Mouse (Mus musculus): ENCODE measurements around the gene Rpl37a.

The Rpl37a gene

DNA sequence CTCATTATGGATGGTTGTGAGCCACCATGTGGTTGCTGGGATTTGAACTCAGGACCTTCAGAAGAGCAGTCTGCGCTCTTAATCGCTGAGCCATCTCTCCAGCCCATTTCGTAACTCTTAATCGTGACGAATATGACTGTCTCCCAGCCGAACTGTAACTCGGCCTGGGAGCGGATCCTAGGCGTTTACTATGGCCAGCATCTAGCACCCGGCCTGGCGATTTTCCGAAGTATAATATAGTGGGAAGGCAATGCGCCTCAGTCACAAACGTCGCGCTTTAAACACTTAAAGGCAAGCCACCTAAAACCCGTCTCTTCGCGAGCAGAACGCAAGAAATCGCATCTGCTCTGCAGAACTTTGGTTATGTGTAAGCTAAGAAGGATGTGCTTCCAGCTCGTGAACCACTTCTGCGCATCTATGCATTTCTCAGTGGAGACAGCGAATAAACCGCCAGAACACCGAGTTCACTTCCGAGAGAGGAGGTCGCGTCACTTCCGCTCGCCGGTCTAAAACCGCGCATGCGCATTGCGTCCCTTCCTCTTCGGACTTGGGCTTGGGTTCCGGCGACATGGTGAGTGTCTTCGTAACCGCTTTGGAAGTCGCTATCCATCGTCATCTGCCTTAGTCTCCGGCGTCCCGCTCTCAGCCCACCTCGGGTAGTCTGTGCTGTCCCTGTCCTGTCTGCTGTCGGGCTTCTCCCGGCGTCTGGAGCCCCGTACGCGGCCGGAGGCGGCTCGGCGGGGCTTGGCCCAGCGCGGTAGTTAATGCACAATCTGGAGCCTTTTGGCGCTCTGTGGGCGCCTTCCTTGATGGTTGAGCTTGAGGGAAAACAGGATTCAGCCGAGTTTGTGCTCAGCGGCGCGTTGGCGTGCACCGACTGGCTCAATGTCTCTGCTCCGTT is at the start of gene Rpl37a:
TSS of gene Rpl37a (plus strand) at position 538 of the 901 bp plus-strand sequence.
- in situ Hi-C loops (cut with MseI, MboI) = no loop called here

DNA sequence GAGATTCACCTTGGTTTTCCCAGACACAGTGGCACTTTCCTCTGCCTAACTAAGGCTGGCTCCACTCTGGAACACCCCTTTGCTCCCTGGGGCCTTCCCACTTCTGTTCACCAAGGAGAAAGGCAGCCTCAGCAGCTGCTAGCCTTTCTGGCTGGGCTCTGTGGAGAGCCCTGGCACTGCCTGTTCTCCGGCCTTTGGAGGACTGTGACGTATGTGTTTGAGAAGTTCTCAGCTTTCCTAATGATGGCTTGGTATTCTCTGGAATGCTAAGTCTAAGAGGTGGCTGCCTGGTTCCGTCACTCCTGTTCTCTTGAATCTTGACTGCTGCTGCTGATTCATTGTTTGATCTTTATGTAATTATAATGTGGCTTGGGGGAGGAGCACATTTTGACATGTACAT is 38.0 kb upstream of the Rpl37a start:
- in situ Hi-C loops (cut with MseI, MboI) = no loop called here

DNA sequence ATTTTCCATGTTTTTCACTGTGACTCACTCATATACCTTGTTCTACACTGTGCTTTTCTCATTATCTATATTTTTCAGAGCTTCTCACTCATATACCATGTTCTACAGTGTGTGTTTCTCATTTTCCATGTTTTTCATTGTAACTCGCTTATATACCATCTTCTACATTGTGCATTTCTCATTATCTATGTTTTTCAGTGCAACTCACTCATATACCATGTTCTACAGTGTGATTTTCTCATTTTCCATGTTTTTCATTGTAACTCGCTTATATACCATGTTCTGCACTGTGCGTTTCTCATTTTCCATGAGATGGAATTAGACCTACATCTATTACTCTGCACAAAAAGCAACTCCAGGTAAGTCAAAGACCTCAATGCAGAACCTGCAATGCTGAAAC is 14.8 kb upstream of the Rpl37a start:
- in situ Hi-C loops (cut with MseI, MboI) = no loop called here

DNA sequence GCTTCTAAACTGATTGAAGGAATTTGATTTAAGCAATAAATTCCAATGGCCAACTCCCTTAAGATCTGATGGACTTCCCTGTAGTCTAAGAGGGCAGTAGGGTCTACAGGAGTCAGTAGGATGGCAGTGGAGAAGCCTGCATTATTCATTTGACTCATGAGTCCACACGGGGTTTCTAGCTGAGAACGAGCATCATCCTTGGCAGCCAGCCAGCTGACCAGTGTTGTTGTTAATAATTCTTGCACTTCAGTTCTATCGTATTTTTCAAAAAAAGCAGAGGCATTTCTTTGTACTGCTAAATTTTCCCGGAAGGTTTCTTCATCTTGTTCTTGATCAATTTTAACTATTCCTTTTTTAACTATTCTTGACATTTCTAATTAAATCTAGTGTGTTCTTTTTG is 12.4 kb upstream of the Rpl37a start:
- in situ Hi-C loops (cut with MseI, MboI) = no loop called here

DNA sequence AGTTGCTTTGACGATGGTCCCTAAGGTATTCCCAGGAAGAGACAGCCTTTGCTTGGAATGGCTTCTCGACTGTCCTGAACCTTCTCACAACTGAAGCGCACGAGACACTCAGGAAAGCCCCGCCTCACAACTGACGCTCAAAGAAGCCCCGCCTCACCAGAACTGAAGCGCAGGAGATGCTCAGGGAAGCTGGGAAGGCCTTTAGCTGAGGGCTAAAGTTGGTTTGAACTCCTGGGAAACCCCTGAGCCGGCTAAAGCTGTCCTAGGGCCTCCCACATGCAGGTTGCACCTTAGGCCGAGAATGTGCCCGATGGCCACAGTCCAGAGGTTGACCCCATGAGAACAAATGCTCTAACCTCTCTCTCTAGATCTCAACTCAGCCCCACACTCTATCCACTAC is 10.6 kb upstream of the Rpl37a start, which contains the start of gene Ankar:
TSS of gene Ankar (minus strand) at position 101 of the 400 bp plus-strand sequence.
- in situ Hi-C loops (cut with MseI, MboI) = no loop called here

- in situ Hi-C loops (cut with MseI, MboI) = no loop called here
Observed at GRCm38 (mm10) chr1:72707525-72707924, 3.6 kb upstream of the Rpl37a start.

GRCm38 (mm10) chr1:72711684-72712083 is 594 bp downstream of the Rpl37a start:
- in situ Hi-C loops (cut with MseI, MboI) = no loop called here

DNA sequence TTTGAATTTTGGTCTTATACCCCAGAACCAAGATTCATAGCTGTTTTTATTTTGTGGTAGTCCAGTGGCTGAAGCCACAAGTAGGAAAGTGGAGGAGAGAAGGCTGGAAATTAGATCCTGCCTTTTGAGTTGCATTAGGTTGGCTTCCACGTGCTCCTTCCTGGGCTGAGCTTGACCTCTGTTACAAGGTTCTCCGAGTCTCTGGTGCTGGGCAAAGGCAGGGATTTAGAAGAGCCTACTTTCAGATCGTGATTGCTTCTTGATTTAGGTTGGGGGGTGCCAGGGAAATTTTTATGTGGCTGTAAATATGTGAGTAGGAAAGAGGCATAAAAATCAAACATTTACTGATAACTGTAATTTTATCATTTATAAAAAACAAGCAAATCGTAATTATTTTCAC is 3.5 kb downstream of the Rpl37a start:
- in situ Hi-C loops (cut with MseI, MboI) = no loop called here

DNA sequence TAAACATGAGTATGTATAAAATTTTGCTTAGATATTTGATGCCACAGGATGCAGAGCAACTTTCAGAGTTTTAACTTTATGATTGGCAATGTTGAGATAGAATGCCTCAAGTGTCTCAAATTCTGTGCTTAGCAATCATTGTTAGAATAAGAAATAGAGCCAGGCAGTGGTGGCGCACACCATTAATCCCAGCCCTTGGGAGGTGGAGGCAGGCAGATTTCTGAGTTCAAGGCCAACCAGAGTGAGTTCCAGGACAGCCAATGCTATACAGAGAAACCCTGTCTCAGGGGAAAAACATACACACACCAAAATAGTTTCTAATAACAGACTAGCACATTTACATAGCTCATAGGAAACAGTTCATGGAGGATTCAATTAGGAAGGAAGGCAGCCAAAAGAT is 4.0 kb downstream of the Rpl37a start:
- in situ Hi-C loops (cut with MseI, MboI) = loop anchor here (5.0 kb wide), 1 partner anchor 142 kb away; no protein-coding TSS in a partner anchor

DNA sequence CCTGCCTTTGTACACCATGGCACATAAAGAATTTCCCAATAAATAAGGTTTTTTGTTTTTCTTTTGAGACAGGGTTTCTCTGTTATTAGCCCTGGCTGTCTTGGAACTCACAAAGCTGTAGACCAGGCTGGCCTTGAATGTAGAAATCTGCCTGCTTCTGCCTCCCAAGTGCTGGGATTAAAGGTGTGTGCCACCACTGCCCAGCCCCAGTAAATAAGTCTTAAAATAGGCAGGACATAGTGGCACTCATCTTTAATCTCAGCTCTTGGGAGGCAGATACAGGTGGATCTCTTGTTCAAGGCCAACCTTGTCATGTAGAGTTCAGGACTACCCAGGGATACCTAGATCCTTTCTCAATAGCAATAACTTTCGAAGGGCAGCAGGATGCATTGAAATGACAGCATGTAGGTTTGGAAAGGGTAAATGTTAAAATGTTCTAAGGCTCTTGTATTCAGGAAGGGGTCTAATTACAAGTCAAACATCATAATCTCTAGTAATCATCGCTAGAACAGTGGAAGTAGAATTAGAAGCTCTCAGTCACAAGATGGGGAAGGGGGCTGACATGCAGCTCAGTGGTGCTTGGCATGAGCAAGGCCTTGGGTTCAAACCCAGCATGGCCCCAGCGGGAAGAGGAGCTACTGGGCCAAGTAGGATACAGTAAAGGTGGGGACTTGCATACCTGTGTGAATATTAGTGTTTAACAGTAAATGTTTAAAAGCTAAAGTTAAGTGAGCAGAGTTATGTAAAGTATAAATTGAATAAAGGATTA is 4.7 kb downstream of the Rpl37a start:
- in situ Hi-C loops (cut with MseI, MboI) = loop anchor here (5.0 kb wide), 1 partner anchor 142 kb away; no protein-coding TSS in a partner anchor

DNA sequence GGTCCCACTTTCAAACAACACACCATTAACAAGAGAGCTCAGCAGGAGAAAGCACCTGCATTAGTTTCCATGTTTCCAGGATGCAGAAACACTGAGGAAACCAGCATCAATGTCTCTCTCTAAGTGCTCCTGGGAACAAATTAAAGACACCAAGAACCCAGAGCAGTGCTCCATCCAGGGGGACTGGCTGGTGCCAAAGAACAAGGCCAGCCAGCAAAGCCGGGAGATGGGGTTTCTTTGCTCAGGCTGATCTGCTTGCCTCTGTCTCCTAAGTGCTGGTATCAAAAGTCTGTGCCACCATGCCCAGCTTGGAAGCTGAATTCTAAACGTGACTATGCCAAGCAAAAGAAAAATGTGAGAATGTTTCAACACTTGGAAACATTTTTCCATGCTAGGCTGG is 5.3 kb downstream of the Rpl37a start:
- in situ Hi-C loops (cut with MseI, MboI) = loop anchor here (5.0 kb wide), 1 partner anchor 141 kb away; no protein-coding TSS in a partner anchor

GRCm38 (mm10) chr1:72716926-72717325 is 5.8 kb downstream of the Rpl37a start:
- in situ Hi-C loops (cut with MseI, MboI) = loop anchor here (5.0 kb wide), 1 partner anchor 140 kb away; no protein-coding TSS in a partner anchor

GRCm38 (mm10) chr1:72717540-72717939 is 6.5 kb downstream of the Rpl37a start:
- in situ Hi-C loops (cut with MseI, MboI) = loop anchor here (5.0 kb wide), 1 partner anchor 140 kb away; no protein-coding TSS in a partner anchor

- in situ Hi-C loops (cut with MseI, MboI) = loop anchor here (5.0 kb wide), 1 partner anchor 138 kb away; no protein-coding TSS in a partner anchor
Observed at GRCm38 (mm10) chr1:72718846-72719245, 7.8 kb downstream of the Rpl37a start.

DNA sequence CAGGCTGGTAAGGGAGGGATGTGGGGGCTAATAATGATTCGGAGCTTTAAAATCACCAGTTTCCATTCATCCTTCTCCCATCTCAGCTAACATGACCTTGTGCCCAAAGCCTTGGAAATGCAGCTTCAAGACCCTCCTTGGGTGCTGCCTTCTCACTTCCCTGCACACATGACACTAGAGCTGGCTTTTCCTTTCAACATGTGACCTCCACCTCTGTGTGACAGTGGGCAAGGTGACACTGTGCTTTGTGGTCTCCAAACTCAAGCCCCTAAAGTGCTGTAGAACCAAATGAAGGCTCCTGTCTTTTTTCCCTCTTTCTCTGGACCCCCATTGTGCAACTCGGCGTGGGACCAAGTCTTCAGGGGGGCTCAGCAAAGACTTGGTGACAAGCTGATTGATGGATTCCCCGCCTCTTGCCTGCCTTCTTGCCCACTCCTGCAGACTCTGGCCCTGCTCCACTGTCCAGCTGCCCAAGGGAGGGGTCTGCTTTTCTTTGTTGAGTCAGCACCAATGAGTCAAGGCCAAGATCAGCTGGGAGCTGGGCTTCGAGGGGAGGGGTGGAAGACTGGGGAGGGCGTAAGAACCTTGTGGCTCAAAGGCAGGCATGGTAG is 9.1 kb downstream of the Rpl37a start:
- in situ Hi-C loops (cut with MseI, MboI) = no loop called here

DNA sequence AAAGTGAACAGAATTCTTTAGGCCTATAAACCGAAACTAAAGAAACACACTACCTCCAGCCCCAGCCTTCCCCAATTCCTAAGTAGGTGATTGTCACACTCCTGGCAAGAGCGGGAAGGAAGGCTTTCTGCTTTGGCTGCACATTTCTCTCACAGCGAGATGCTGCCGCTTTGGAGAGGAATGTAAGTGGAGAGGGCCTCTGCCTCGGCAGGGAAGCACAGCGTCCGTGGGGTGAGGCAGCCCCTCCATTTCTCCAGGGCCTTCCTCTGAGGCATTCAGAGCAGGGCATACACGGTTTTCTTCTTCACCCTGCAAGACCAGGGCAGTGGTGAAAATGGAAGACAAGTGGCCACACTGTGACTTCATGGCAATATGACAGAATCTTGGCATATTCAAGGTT is 11.6 kb downstream of the Rpl37a start:
- in situ Hi-C loops (cut with MseI, MboI) = no loop called here

GRCm38 (mm10) chr1:72724354-72724753 is 13.3 kb downstream of the Rpl37a start:
- in situ Hi-C loops (cut with MseI, MboI) = no loop called here

GRCm38 (mm10) chr1:72725941-72726340 is 14.9 kb downstream of the Rpl37a start:
- in situ Hi-C loops (cut with MseI, MboI) = no loop called here

- in situ Hi-C loops (cut with MseI, MboI) = no loop called here
Observed at GRCm38 (mm10) chr1:72728781-72729180, 17.7 kb downstream of the Rpl37a start.

GRCm38 (mm10) chr1:72730126-72730525 is 19.0 kb downstream of the Rpl37a start:
- in situ Hi-C loops (cut with MseI, MboI) = no loop called here

DNA sequence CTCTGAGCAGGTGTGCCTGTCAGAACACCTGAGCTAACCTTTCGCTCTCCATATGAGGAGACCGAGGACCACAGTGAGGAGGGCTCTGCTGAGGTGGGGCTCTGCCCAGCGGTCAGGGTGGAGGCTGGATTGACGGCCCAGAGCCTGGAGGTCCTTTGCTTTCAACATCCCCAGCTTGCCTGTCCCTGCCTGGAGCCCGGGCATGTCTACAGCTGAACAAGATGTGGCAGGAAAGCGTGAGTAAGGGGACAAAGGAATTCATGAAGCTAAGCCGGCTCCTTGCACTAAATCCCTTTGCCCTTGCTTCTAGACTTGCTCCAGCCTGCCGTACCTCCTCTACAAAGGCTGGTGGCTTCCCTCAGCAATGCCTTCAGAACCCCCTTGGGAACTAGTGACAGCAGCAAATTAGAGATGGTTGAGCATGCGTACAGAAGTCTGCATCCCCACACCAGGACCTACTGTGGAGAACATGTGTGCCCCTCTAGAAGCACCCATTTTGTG is 22.2 kb downstream of the Rpl37a start:
- in situ Hi-C loops (cut with MseI, MboI) = no loop called here

All from mouse trophoblast stem cell (cell line).